Mouse (Mus musculus): ENCODE measurements around the gene Fam110a.
"Not testable (repeated sequence)": the region's sequence is repeated elsewhere in the genome, so short reads cannot be mapped to it uniquely, and the experiment has no call there.

The Fam110a gene

DNA sequence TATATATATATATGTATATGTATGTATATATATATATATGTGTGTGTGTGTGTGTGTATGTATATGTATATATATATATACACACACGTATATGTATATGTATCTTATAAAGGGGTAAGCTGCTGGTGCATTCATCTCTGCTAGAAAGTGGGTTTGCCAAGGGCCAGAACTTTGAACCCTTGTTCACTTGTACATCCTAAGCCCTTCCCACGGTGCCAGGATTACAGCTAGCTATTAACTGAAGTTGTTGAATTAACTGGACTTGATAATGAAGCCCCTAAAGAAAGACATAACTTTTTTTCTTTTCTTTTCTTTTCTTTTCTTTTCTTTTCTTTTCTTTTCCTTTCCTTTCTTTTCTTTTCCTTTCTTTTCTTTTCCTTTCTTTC is 17.2 kb upstream of the Fam110a start:
- DNase-seq (ENCODE audit: low spot score), result not testable (repeated sequence)

DNA sequence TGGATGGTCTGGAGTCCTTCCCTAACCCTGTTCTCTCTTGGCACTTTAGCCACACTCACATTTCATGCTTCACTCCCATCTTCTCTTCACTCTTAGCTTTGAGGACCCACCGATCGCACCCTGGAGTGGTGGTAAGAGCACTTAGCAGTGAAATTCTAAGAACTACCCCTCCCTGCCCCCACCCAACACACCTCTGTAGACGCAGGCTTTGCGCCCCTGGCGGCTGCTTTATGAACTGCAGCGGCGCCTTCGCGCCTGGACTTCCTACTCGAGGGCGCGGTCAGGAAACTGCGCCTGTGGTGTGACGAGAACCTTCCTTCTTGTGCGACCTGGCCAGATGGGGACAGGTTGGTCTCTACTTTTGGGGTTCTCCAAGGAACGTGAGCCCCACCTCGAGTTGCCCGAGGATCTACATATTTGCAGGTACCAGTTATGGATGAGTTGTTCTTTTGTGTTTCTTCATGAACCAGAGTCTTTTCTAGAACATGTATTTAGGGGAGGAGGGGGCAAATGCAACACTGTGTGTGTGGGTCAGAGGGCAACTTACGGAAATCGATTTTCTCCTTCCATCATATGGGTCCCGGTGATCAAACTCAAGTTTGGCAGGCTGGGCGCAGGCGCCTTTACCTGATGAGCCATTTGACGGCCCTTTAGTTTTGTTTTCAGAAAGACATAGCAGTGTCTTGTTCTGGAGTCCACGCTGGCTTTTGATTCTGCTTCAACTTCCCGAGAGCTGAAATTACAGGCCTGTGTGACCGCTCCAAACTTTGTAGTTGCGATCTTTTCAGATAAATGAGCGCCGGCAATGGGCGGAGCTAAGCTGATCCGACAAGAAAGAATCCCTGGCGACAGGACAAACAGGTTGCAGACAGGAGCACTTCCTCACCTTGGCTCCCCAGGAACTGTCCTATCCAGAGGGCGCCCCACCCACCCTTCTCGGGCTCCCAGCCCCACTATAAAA is 16.5 kb upstream of the Fam110a start, which contains the start of gene Slc52a3:
Gene Slc52a3 (plus strand): TSS at position 283 of the 961 bp plus-strand sequence.
- peak; percentile 62 for DNase-seq (ENCODE audit: low spot score)

DNA sequence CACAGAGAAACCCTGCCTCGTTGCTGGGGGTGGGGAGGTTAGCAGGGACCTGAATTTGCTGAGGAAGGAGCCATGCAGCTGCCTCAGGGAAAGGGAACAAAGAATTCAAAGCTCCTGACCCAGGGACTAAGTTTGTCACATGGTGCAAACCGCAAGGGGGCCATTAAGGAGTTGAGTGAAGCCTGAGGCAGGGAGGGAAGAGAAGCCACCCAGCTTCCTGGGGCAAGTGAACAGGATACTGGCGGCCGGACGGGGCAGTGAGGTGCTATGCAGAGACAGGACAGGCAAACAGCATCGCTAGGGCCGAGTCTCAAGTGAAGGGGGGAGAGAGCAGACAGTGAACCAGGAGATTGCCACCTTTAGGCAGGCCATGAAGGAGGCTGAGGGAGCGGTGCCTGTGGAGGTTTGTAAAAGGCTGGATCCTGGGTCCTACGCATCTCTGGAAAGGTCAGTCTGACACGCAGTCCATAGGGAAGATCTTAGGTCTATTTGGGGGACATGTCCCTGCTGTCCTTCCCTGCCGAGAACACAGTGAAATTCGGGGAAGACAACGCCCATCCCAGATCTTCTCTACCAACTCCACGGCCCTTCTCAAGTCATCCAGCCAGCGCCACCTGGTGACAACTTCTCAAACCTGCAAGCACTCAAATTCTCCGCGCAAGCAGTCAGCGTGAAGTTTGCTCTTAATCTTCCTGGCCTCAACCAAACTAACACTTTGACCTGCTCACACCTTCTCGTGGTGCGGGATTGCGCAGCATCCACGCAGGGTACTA is 14.5 kb upstream of the Fam110a start:
- DNase-seq (ENCODE audit: low spot score), result peak; percentile 68

DNA sequence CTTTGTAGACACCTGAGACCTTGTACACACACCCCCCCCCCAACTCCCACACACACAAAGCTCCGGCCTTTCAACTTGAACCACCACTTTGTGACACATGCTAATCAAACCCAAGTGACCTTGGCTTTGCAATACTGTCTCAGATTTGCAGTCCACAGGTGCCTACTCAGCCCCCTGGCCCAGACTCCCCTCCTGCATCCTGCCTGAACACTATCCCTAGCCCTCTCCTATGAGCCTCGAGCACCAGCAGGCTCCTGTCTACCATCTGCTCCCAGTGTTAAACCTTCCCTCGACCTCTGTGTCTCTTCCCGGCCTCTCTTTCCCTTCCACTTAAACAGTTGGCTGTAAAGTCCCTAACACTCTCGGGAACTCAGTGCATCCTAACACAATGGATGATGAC is 11.4 kb upstream of the Fam110a start:
- no peak for DNase-seq (ENCODE audit: low spot score)

DNA sequence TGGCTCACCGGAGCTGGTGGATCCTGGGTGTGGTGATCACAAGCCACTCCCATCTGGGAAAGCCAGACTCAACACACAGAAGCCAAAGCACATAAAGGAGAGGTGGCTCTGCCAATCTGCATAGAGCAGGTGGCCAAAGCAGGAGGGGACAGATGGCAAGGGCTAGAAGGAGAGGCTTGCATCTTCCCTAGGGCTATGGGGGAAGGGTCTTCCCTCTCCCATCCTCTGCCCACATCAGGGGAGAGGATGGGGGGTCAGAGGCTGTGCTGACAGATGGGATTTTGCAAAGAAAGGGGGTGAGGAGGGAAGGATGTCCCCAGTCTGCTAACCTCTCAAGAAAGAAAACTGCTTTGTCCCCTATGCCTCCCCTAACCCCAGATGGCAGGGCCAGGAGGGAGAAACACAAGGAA is 11.0 kb upstream of the Fam110a start:
- no peak for DNase-seq (ENCODE audit: low spot score)

DNA sequence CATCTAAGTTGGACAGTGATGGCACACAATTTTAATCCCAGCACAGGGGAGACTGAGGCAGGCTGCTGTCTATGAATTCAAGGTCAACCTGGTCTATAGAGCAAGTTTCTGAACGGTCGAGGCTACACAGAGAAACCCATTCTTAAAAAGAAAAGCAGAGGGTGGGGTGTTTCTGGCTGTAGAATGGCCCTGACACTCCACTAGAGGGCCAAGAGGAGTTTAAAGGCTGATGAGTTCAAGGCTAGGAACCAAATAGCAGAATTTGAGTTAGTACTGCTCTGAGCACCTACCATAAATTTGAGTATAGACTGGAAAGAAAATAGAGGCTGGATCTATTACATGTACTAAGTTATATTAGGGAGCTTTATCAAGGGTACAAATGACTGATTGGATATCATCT is 9.0 kb upstream of the Fam110a start:
- no peak for DNase-seq (ENCODE audit: low spot score)

DNA sequence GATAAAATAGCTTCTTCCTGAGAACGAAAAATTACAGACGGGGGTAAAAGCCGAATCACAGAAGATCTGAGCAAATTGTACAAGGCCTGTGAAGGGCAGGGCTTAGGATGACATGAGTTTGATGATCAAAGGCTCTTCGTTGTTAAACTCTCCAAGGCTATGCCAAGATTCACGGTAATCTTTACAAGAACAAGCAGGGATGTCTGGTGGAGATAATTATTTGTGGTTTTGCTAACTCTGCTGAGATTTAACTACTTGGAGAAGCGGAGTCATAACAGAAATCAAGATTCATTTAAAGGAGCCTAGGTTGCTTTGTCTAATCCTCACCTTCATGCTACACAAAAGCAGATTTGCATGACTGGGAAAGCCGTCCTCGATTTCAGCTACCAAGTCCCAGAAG is 6.9 kb upstream of the Fam110a start:
- DNase-seq (ENCODE audit: low spot score), result no peak

DNA sequence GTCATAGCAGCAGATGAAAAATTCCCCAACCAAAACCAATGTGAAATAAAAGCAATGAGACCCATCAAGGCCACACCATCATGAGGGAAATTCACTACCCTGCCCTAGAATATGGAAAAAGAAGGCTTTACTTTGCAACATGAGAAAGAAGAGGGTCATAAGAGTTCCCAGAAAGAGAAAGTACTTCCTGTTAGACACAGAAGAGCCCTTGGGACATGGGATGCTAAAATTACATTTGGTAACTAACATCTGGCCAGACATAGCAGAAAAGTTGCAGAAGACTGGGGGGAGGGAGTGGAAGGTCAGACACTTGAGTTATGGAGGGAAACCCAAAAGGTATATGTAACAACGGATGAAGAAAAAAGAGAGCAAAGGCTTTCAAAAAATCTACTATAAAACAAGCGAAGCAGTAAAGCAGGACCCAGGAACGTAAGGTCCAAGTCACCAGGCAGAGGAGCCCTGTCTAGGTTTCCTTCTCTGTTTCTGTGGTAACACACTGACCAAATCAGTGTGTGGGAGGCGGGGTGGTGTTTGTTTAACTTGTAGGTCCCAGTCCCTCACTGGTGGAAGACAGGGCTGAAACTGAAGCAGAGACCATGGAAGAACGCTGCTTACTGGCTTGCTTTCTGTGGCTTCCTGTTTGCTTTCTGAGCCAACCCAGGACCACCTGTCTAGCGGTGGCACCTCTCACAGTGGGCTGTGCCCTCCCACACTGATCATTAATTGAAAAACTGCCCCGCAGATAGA is 5.6 kb upstream of the Fam110a start:
- no peak for DNase-seq (ENCODE audit: low spot score)

DNA sequence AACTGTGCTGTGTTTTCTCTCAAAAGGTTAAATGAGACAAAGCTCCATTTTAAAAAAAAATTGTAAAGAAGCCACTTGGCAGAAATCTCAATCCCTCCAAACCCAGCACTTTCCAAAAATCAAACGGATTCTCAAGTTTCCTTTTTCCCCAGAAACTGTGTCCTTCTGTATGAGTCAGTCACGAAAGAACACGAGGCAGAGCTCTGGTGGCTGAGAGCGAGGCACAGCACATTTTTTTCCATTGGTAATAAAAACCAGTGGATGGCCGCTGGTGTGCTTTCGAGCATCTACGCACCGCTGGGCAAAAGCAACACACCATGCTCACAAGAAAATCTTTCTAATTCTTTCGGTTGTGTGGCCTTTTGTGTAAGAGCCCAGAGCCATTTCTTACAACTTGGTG is 4.0 kb upstream of the Fam110a start:
- DNase-seq (ENCODE audit: low spot score), result no peak

DNA sequence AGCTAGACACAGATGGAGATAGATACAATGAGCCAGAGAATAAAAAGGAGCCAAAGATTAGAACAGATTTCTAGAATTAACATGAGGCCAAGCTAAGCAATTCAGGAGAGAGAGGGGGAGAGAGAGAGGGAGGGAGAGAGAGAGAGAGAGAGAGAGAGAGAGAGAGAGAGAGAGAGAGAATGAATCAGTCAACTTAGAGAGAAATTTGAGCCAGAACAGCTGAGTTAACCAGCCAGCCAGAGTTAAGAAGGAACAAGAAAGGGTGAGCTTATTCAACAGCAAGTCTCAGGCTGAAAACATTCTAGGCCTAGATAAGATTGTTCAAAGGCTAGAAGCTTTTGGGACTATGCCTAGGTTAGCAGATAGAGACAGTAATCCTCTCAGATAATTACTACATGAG is 2.5 kb upstream of the Fam110a start:
- no peak for DNase-seq (ENCODE audit: low spot score)

DNA sequence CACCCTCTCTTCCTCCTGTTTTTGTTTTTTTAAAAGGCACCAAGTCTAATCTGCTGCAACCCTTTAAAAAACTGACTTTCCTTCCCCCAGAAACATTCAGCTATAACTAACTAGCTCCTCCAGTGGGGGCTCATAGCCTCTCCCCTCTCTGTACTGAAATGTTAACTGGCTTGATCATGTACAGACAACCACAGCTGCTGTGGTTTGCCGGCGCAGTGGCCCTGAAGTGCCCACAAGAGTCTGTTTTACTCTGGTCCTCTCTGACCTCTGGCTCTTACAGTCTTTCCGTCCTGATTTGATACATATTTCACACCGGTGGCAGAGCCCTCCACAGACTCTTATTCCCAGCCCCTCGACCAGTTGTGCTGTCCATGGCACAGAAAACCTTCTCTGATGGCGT is 1.2 kb upstream of the Fam110a start:
- no peak for DNase-seq (ENCODE audit: low spot score)

DNA sequence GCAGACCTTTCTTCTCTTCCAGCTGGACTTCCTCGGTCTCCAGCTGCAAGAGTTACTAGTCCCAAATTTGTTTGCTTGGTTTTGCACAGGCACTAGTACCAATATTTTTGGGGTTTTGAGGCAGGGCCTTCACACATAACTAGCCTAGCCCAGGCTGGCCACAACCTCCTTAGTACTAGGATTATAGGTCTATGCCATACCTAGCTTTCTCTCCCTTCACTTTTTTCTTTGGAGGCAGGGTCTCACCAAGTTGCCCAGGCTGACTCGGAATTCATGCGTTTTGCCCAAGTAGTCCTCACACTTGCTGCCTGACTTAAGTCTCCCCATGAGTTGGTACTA is 305 bp upstream of the Fam110a start:
- no peak for DNase-seq (ENCODE audit: low spot score)

DNA sequence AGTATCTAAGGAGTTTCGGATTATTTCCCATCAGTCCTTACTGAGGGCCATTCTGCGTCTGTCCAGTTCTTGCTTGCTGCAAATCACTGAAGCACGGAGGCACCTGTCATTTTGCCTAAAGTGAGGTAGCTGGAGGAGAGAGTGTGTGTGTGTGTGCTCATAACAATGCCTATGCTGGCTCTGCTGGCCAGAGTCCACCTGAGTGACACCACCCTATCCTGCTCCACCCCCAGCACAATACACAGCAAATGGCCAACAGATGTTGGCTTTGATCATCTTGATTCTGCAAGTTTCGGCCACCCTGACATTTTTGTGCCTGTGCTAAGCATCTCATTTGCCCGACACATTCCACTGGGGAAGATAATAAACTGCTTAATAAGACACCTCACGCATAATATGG is 1.5 kb downstream of the Fam110a start:
- DNase-seq (ENCODE audit: low spot score), result no peak

DNA sequence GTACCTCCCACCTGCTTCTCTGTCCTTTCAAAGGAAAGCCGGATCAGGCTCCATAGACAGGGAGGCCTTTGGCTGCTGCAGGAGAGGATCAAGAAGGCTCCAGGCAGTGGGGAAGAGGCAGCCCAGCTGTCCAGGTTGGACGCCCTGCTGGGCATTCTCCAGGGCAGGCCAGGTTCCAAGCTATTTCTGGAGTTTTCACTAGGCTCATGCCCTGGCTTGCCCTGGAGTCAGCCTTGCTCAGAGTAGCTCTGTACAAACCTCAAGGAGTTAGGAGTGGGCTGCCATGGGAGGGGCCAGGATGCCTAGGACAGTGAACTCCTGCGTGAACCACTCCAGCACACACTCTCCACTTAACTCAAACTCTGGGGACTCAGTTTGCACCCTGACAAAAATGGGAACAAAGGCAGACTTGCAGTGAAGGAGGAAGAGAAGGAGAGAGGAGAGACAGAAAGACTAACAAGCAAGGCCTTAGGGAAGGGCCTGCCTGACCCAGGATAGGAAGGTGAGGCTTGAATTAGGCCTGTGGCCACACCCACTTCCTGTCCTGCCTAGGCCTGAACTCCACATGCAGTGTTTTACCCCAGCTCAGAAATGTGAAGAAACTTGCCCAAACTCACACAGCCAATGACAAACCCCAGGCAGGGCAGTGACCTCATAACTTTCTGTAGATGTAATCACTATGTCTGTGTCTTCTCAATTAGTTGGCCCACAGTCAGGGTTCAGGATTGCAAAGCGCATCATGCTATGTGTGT is 2.2 kb downstream of the Fam110a start:
- no peak for DNase-seq (ENCODE audit: low spot score)

DNA sequence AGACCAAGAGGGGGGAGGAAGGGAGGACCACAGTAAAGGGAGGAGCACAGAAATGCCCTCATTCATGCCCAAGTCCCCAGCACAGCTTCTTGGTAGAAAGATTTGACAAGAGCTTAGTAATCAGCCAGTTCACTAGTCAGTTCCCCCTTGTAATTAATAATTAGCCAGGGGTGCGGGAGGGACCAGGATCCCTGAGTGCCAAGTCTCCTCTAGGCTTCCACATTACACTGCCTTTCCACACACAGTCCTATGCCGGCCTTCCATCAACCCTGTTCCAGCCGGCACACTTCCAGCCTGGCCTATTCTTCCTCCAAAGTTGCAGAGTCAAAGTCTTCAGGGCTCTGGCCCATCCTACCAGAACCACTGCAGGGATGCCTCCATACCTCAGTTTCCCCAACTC is 4.0 kb downstream of the Fam110a start:
- no peak for DNase-seq (ENCODE audit: low spot score)

DNA sequence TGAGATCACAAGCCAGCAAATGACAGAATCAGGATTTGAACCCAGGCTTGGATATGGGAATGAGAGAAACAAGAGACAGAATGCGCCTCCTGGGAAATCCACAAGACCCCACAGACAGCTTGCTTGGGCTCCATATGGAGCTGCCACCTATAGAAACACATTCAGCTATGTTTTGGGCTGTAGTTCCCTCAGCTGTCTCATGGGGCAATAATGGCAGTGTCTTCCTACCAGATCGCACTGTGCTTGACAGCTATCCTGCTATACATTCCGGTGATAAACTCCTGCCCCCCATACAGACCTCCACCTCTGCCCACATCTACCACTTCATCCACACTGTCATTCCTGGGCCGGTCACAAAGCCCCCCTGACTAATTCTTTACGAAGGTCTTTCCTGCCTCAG is 4.7 kb downstream of the Fam110a start:
- DNase-seq (ENCODE audit: low spot score), result no peak

DNA sequence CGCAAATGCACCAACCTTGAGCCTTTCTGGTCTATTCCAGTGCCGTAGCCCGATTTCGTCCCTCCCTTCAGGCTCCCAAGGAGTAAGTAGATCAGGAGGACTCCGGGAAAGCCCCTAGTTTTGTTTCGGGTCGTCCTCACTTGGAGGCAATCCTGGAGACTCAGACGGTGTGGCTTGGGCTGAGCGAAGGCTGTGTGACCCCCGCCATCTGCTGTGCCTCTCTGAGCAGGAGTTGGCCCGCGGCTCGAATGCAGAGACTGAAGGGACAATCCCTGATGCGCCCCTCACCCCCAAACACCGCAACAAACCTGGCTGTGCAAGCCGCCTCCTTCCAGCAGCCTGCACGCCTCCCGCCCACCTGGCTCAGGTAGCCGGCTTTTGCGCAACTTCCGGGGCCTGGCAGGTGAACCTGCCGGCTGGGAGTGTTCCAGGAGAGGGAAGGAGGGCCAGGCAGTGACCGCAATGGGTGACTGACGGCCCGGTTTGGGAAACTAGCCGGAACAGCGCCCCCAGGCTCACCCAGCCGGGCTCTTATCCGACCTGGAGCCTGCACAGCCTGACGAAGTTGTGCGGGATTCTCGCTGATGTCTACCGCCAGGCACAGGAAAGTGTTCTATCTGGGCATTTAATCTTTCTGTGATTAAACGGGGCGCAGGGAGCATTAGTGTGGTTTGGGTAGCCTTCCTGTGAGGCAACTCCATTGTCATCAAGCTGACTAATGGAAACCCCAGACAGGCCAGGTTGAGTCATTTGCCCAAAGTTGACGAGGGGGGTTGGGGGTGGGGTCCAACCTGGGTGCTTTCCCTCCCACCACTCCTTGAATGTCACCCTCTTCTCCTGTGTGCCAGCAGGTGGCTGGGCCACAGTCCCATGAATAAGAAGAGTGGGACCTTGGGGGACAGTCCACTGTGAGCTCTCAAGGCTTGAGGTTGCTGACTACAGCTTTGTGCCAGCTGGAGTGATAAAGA is 6.1 kb downstream of the Fam110a start:
- DNase-seq (ENCODE audit: low spot score), result no peak

DNA sequence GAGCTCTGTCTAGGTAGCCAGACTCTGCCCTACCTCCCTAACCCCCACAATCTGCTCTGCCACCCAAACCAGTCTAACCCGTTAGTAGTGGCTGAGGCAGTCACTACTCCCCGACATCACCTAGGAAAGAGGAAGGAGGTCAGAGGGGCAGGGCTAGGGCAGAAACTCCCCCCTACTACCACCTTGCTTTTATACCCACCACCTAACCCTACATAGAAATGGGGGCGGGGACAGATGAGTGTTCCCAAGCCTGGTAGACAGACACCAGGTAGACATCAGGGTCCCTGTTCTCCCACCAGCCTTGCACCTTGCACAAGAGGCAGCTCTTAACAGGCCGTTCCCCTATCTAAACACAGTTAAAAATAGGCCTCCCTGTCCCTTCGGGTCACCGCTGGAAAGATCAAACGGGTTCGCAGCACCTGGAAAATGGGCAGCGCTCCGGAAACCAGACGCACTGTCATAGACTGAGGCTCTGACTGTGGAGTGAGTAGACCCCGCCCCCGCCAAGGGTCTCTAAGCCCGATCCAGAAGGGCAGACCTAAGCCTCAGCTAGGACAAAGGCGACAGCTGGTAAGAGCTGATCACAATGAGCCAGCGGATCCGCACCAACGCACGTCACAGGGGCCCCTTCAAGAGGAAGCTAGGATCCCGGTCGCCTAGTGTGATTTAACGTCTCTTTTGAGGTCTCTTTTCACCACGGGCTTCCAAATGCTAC is 7.0 kb downstream of the Fam110a start:
- no peak for DNase-seq (ENCODE audit: low spot score)

DNA sequence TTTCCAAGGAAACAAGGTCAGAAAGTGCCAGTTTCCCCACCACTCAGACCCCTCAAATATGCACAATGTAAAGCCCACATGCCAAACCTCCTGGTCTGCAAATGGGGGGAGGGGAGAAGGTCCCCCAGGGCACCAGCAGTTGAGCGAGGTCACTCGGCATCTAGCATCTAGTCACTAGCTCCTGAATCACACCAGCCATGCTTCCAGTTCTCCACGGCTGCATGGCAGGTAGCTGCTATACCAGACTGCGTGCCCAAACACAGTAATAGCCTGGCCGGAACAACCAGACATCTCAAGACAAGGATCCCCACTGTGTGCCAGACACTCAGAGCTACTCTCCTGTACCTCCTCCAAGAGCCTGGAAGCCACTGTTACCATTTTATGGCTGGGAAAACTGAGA is 8.3 kb downstream of the Fam110a start:
- DNase-seq (ENCODE audit: low spot score), result no peak

All from layer of hippocampus, adult 9-10 months (tissue).